Mouse (Mus musculus) MEL (cell line): ENCODE results near the gene Drd2. TPM values are rescaled to one million over a fixed set of nuclear protein-coding genes. Genes with fewer than 3 reads are reported as not detected.

Source experiments
- DNase-seq: peaks from one replicate; pipeline ENCODE4 v3.0.0; 2011; ENCODE audit warnings: low read depth, low spot score
- H3K27ac ChIP-seq: 2 replicates; pipeline ENCODE4 v1.5.1; 2012; ENCODE audit warnings: low read depth, mild to moderate bottlenecking, control low read depth, low read length, moderate library complexity; ENCODE audit not compliant: control insufficient read depth
- H3K27me3 ChIP-seq, 2 experiments: fragments of 150-350 bp in 1 of 2; sonication (generic) in 1 of 2; 2 replicates each; pipeline ENCODE4 v1.6.1; 2012; ENCODE audit warnings: low read length in 2 of 2, mild to moderate bottlenecking in 2 of 2, improper control_type of control experiment in 1 of 2, moderate library complexity in 1 of 2; ENCODE audit not compliant: insufficient read depth in 2 of 2, control insufficient read depth in 1 of 2
- H3K36me3 ChIP-seq, 2 experiments: 2 replicates each; pipeline ENCODE4 v1.6.1; 2012 to 2014; ENCODE audit warnings: low read length in 2 of 2, improper control_type of control experiment in 1 of 2, inconsistent platforms in 1 of 2, mild to moderate bottlenecking in 1 of 2; ENCODE audit not compliant: insufficient read depth in 2 of 2, control insufficient read depth in 1 of 2
- H3K4me1 ChIP-seq, 2 experiments: fragments of 150-350 bp in 1 of 2; sonication (generic) in 1 of 2; 2 replicates each; pipeline ENCODE4 v1.6.1; 2012; ENCODE audit warnings: low read length in 2 of 2, improper control_type of control experiment in 1 of 2, mild to moderate bottlenecking in 1 of 2; ENCODE audit not compliant: insufficient read depth in 2 of 2, control insufficient read depth in 1 of 2
- H3K4me3 ChIP-seq, 2 experiments: fragments of 150-350 bp in 1 of 2; sonication (generic) in 1 of 2; 2 replicates each; pipeline ENCODE4 v1.5.1; 2012; ENCODE audit warnings: low read depth in 2 of 2, low read length in 2 of 2, mild to moderate bottlenecking in 2 of 2, moderate library complexity in 2 of 2, control low read depth in 1 of 2, improper control_type of control experiment in 1 of 2; ENCODE audit not compliant: control insufficient read depth in 1 of 2, insufficient read depth in 1 of 2
- H3K79me2 ChIP-seq: 2 replicates; pipeline ENCODE4 v1.6.1; 2012; ENCODE audit warnings: mild to moderate bottlenecking, low read length, moderate library complexity; ENCODE audit not compliant: control insufficient read depth, poor library complexity, insufficient read depth
- H3K9ac ChIP-seq: 2 replicates; pipeline ENCODE4 v1.6.1; 2012; ENCODE audit warnings: low read depth, mild to moderate bottlenecking, control low read depth, low read length, moderate library complexity; ENCODE audit not compliant: control insufficient read depth, poor library complexity, severe bottlenecking
- H3K9me3 ChIP-seq: fragments of 150-350 bp; sonication (generic); replicated peaks from 2 replicates; pipeline ENCODE4 v1.6.1; 2012; ENCODE audit warnings: mild to moderate bottlenecking, low read length, improper control_type of control experiment, moderate library complexity; ENCODE audit not compliant: insufficient read depth
- BHLHE40 ChIP-seq: IDR thresholded peaks from 2 replicates; pipeline ENCODE4 v1.6.1; 2012; ENCODE audit warnings: low read depth, mild to moderate bottlenecking, inconsistent platforms, low read length, improper control_type of control experiment, borderline replicate concordance
- CHD2 ChIP-seq: IDR thresholded peaks from 2 replicates; pipeline ENCODE4 v1.6.1; 2011; ENCODE audit warnings: low read length, improper control_type of control experiment
- E2F4 ChIP-seq: IDR thresholded peaks from 2 replicates; pipeline ENCODE4 v1.6.1; 2011; ENCODE audit warnings: low read depth, low read length, improper control_type of control experiment, borderline replicate concordance
- ETS1 ChIP-seq: IDR thresholded peaks from 2 replicates; pipeline ENCODE4 v1.6.1; 2012; ENCODE audit warnings: low read depth, mild to moderate bottlenecking, inconsistent platforms, low read length, improper control_type of control experiment, moderate library complexity
- GATA1 ChIP-seq: IDR thresholded peaks from 2 replicates; pipeline ENCODE4 v1.6.1; 2011; ENCODE audit warnings: low read depth, low read length, improper control_type of control experiment
- KAT2A ChIP-seq: conservative IDR thresholded peaks from 2 replicates; pipeline ENCODE4 v1.6.1; 2012; ENCODE audit warnings: low read depth, low read length, improper control_type of control experiment, inconsistent platforms
- MAFK ChIP-seq: IDR thresholded peaks from 2 replicates; pipeline ENCODE4 v1.6.1; 2011; ENCODE audit warnings: low read depth, mild to moderate bottlenecking, low read length, improper control_type of control experiment, borderline replicate concordance
- MYB ChIP-seq: IDR thresholded peaks from 2 replicates; pipeline ENCODE4 v1.6.1; 2011; ENCODE audit warnings: mild to moderate bottlenecking, low read depth, low read length, improper control_type of control experiment
- MYC ChIP-seq: IDR thresholded peaks from 2 replicates; pipeline ENCODE4 v1.6.1; 2011; ENCODE audit warnings: low read depth, mild to moderate bottlenecking, low read length, improper control_type of control experiment, moderate library complexity
- NRF1 ChIP-seq: IDR thresholded peaks from 2 replicates; pipeline ENCODE4 v1.6.1; 2014; ENCODE audit warnings: low read depth, mild to moderate bottlenecking, inconsistent platforms, low read length, improper control_type of control experiment, moderate library complexity; ENCODE audit not compliant: poor library complexity, insufficient read depth, severe bottlenecking
- POLR2AphosphoS2 ChIP-seq: IDR thresholded peaks from 2 replicates; pipeline ENCODE4 v1.6.1; 2011; ENCODE audit warnings: low read length, improper control_type of control experiment
- POLR2AphosphoS5 ChIP-seq: IDR thresholded peaks from 2 replicates; pipeline ENCODE4 v1.6.1; 2012; ENCODE audit warnings: low read depth, borderline replicate concordance, mild to moderate bottlenecking, inconsistent platforms, low read length, moderate library complexity, mixed read lengths
- RCOR1 ChIP-seq: IDR thresholded peaks from 2 replicates; pipeline ENCODE4 v1.6.1; 2012; ENCODE audit warnings: low read depth, mild to moderate bottlenecking, inconsistent platforms, low read length, improper control_type of control experiment
- TAL1 ChIP-seq: IDR thresholded peaks from 2 replicates; pipeline ENCODE4 v1.6.1; 2012; ENCODE audit warnings: mild to moderate bottlenecking, inconsistent platforms, low read length, moderate library complexity, mixed read lengths
- TCF12 ChIP-seq: IDR thresholded peaks from 2 replicates; pipeline ENCODE4 v1.6.1; 2014; ENCODE audit warnings: low read depth, mild to moderate bottlenecking, inconsistent platforms, low read length, improper control_type of control experiment, moderate library complexity
- USF1 ChIP-seq: IDR thresholded peaks from 2 replicates; pipeline ENCODE4 v1.6.1; 2014; ENCODE audit warnings: low read depth, mild to moderate bottlenecking, inconsistent platforms, low read length, improper control_type of control experiment, moderate library complexity
- USF2 ChIP-seq, 2 experiments: IDR thresholded peaks; 2 replicates each; pipeline ENCODE4 v1.6.1; 2011 to 2012; ENCODE audit warnings: improper control_type of control experiment in 2 of 2, low read length in 2 of 2, borderline replicate concordance in 1 of 2, inconsistent platforms in 1 of 2, low read depth in 1 of 2, mild to moderate bottlenecking in 1 of 2; ENCODE audit not compliant: insufficient read depth in 1 of 2
- ZC3H11A ChIP-seq: IDR thresholded peaks from 2 replicates; pipeline ENCODE4 v1.6.1; 2012; ENCODE audit warnings: low read depth, mild to moderate bottlenecking, inconsistent platforms, low read length, improper control_type of control experiment
- ZKSCAN1 ChIP-seq: IDR thresholded peaks from 2 replicates; pipeline ENCODE4 v1.6.1; 2012; ENCODE audit warnings: low read depth, mild to moderate bottlenecking, inconsistent platforms, low read length, improper control_type of control experiment, moderate library complexity
- ZMIZ1 ChIP-seq: IDR thresholded peaks from 2 replicates; pipeline ENCODE4 v1.6.1; 2012; ENCODE audit warnings: low read depth, mild to moderate bottlenecking, inconsistent platforms, low read length, improper control_type of control experiment, moderate library complexity
- polyA plus RNA-seq, 2 experiments: library from polyadenylated mRNA; stranded (reverse) in 1 of 2; unstranded in 1 of 2; fragments of >175 nt in 1 of 2; fragments of >200 nt in 1 of 2; gene quantifications; 2 replicates each; pipeline versions ENCODE4 v1.2.1 to v1.2.4; 2012; ENCODE audit warnings: low replicate concordance in 2 of 2, low read depth in 1 of 2; ENCODE audit not compliant: insufficient read length in 2 of 2, insufficient read depth in 1 of 2, missing spikeins in 1 of 2
- total RNA-seq: library from RNA; depleted of rRNA; stranded (reverse); fragments of 300-350 nt; gene quantifications from 2 replicates; pipeline ENCODE4 v1.2.3, GENCODE M21; 2012

The Drd2 gene
- total and polyA plus RNA-seq, 3 experiments, result not detected

- H3K4me3 ChIP-seq, result no peak overlapping the region
- TF ChIP-seq ZMIZ1, result no peak
- no peak for TF ChIP-seq ZC3H11A
- TF ChIP-seq E2F4, result no peak
- TF ChIP-seq USF2 (IDR thresholded peaks at IDR 0.05; ENCODE audit: borderline replicate concordance in 1 of 2, insufficient read depth in 1 of 2, low read depth in 1 of 2, low read length in 2 of 2), result no peak
- no peaks in the 10 kb centered on the region for H3K4me1 ChIP-seq
- no peaks in the 10 kb centered on the region for H3K9me3 ChIP-seq
- no peak overlapping the region for H3K27ac ChIP-seq
- no peak overlapping the region for H3K9ac ChIP-seq
- no peaks in the 10 kb centered on the region for H3K27me3 ChIP-seq
- no peaks in the 10 kb centered on the region for H3K36me3 ChIP-seq
- H3K79me2 ChIP-seq, result no peaks in the 10 kb centered on the region
- DNase-seq, result no peak
These were observed 32.9 kb upstream of the Drd2 start for GRCm38 (mm10) chr9:49307576-49307975.

GRCm38 (mm10) chr9:49310821-49311220, 29.6 kb upstream of the Drd2 start:
- no peak for TF ChIP-seq POLR2AphosphoS5
- TF ChIP-seq MAFK, result no peak
- TF ChIP-seq ZKSCAN1, result no peak
- no peak for TF ChIP-seq NRF1
- no peak for TF ChIP-seq TCF12
- TF ChIP-seq POLR2AphosphoS2, result no peak
- no peak for TF ChIP-seq KAT2A
- no peak for TF ChIP-seq MYB
- TF ChIP-seq GATA1, result no peak
- TF ChIP-seq MYC, result no peak
- no peak for TF ChIP-seq ETS1
- H3K9ac ChIP-seq, result no peak overlapping the region
- H3K27ac ChIP-seq, result no peak overlapping the region
- H3K4me1 ChIP-seq, result no peaks in the 10 kb centered on the region
- DNase-seq, result no peak
- H3K4me3 ChIP-seq, result no peak overlapping the region
- no peaks in the 10 kb centered on the region for H3K36me3 ChIP-seq
- no peaks in the 10 kb centered on the region for H3K27me3 ChIP-seq
- H3K79me2 ChIP-seq, result no peaks in the 10 kb centered on the region
- H3K9me3 ChIP-seq, result no peaks in the 10 kb centered on the region

GRCm38 (mm10) chr9:49318638-49319037, 21.8 kb upstream of the Drd2 start:
- Histone ChIP-seq H3K27me3 (no peaks in the 10 kb centered on the region), H3K27ac (no peak overlapping the region), H3K9ac (no peak overlapping the region), H3K9me3 (no peaks in the 10 kb centered on the region), H3K4me3 (no peak overlapping the region), H3K4me1 (no peaks in the 10 kb centered on the region), H3K36me3 (no peaks in the 10 kb centered on the region), H3K79me2 (no peaks in the 10 kb centered on the region)
- no peak for DNase-seq
- TF ChIP-seq MYC, result no peak
- no peak for TF ChIP-seq MYB
- no peak for TF ChIP-seq E2F4
- no peak for TF ChIP-seq ZC3H11A
- no peak for TF ChIP-seq ZKSCAN1
- TF ChIP-seq RCOR1, result no peak
- TF ChIP-seq MAFK, result no peak
- TF ChIP-seq BHLHE40, result no peak
- no peak for TF ChIP-seq CHD2
- no peak for TF ChIP-seq NRF1
- no peak for TF ChIP-seq GATA1
- no peak for TF ChIP-seq TAL1
- TF ChIP-seq USF1, result no peak
